In genomic region chr2:156515565-156516185, GRCm38 (mm10) we compare ENCODE assay signal across 8 mouse cellular contexts. TPM values are rescaled to one million over a fixed set of nuclear protein-coding genes. Genes with fewer than 3 reads are reported as not detected.
A peak's percentile ranks its signal among the peaks of the same experiment; 100 is the strongest.
DNase-seq lines count a peak whose midpoint lies in the region; ATAC-seq lines count a peak whose summit lies in the region.

No protein-coding gene starts in this region.

- no peaks in the 10 kb centered on the region for H3K27me3 ChIP-seq in midbrain, embryonic 11.5 days (ENCODE audit: control insufficient read depth, insufficient read depth, low read length)

- H3K4me3 ChIP-seq in midbrain, embryonic 11.5 days (ENCODE audit: low read depth, low read length), result no peak overlapping the region

- H3K36me3 ChIP-seq in midbrain, embryonic 11.5 days (ENCODE audit: control insufficient read depth, insufficient read depth, low read length), result 0 out of 2 replicates have a peak, but pooled peaks cover 3% of the 10 kb centered on the region

- no peaks in the 10 kb centered on the region for H3K9me3 ChIP-seq in midbrain, embryonic 11.5 days (ENCODE audit: control insufficient read depth, low read length)

- H3K9ac ChIP-seq in midbrain, embryonic 11.5 days (ENCODE audit: low read length), result no peak overlapping the region

- WGBS in midbrain, embryonic 11.5 days, result 28% methylated on average over 7 of the region's 7 CpGs

- ATAC-seq in midbrain, embryonic 11.5 days (ENCODE audit: low FRiP score), result 0 out of 2 replicates have a peak, but pooled peaks have one; percentile 44
- no peak for ATAC-seq in inflammation-experienced regulatory T-cells, adult 6 months

- no peaks in the 10 kb centered on the region for H3K4me1 ChIP-seq in midbrain, embryonic 11.5 days (ENCODE audit: control insufficient read depth, insufficient read depth, low read length)

- peak; percentile 75 for DNase-seq in adipocyte (ENCODE audit: low spot score)
- DNase-seq in cerebellum, adult 9-11 months, result peak; percentile 78
- peak; percentile 57 to 75 for DNase-seq in frontal cortex, postnatal 10 days (ENCODE audit: low spot score in 2 of 2)
- peak; percentile 66 for DNase-seq in induced T-regulatory cell, adult 2 months (ENCODE audit: low read depth)
- peak; percentile 52 to 89 for DNase-seq in left cerebral cortex, adult 8-10 months (ENCODE audit: low spot score in 2 of 2)
- DNase-seq in midbrain, embryonic 11.5 days (ENCODE audit: low spot score, missing footprints), result peak; percentile 98
- DNase-seq in right cerebral cortex, postnatal 36 days (ENCODE audit: low spot score in 2 of 2), result peak; percentile 76 to 77

- H3K4me2 ChIP-seq in midbrain, embryonic 11.5 days, result no peak overlapping the region

- no peak overlapping the region for H3K27ac ChIP-seq in midbrain, embryonic 11.5 days (ENCODE audit: low read depth, low read length)

RNA-seq across cellular contexts. Expression of gene Aar2, which starts 31.7 kb away (rescaled TPM):
- 10 to 100 TPM; 34.8 to 36.6 (median 35.9) TPM for total RNA-seq in left cerebral cortex, adult 8-10 months (2022)
- polyA plus RNA-seq in midbrain, embryonic 11.5 days (2014; fragmentation: Nextera tagmentation; extraction: Ambion mirVana), result 44.4 and 46.8 TPM in 2 replicates
- polyA plus RNA-seq in inflammation-experienced regulatory T-cells, adult 6 months (2017; shearing (Covaris generic)), result 10 to 100 TPM; 28.5 to 34.5 (median 31.8) TPM
